Mouse (Mus musculus): Measurements from ENCODE around the gene Ldhal6b.

GRCm38 (mm10) chr17:5467177-5467576 lies 48.6 kb upstream of the Ldhal6b start:
- TF ChIP-seq GATA1 (IDR thresholded peaks at IDR 0.05; ENCODE audit: borderline replicate concordance, low read length) (no peak), FLI1 (IDR thresholded peaks at IDR 0.05; ENCODE audit: low read length) (no peak)

Measured in megakaryocyte, embryonic 14.5 days (primary cell).